Mouse (Mus musculus): ENCODE measurements around the gene Akr1d1. TPM values are rescaled to one million over a fixed set of nuclear protein-coding genes. Genes with fewer than 3 reads are reported as not detected.

Gene Akr1d1
- polyA plus RNA-seq, 1 experiment from 2014 or later: not detected

Other genes starting within 250 kb of the Akr1d1 start
- 0.48 and 0.51 TPM in 2 replicates for gene Dgki, start 230.0 kb upstream of the Akr1d1 start, polyA plus RNA-seq (2015; fragmentation: Nextera tagmentation; extraction: Ambion mirVana)
- gene Creb3l2, start 88.0 kb upstream of the Akr1d1 start, polyA plus RNA-seq (2015; fragmentation: Nextera tagmentation; extraction: Ambion mirVana): 26.7 and 33.6 TPM in 2 replicates

All from heart, embryonic 15.5 days (tissue).